Mouse (Mus musculus) right cerebral cortex, adult 18-20 months (tissue): ENCODE results near the gene Xkr8.
A peak's percentile ranks its signal among the peaks of the same experiment; 100 is the strongest.
"Not testable (repeated sequence)": the region's sequence is repeated elsewhere in the genome, so short reads cannot be mapped to it uniquely, and the experiment has no call there.

Experiments used
- DNase-seq: peaks from one replicate; pipeline ENCODE4 v3.0.0; 2022; ENCODE audit warnings: mixed read lengths

The Xkr8 gene

GRCm38 (mm10) chr4:132732148-132732684 lies at the start of gene Xkr8:
TSS of gene Xkr8 (minus strand) at chr4:132732546.
- peak; percentile 60 for DNase-seq

GRCm38 (mm10) chr4:132780288-132780687 lies 47.9 kb upstream of the Xkr8 start:
- DNase-seq, result no peak

GRCm38 (mm10) chr4:132778562-132779201 lies 46.3 kb upstream of the Xkr8 start:
- no peak for DNase-seq

- peak; percentile 71 for DNase-seq
Measured at GRCm38 (mm10) chr4:132776764-132777163, 44.4 kb upstream of the Xkr8 start.

- DNase-seq, result no peak
Measured at GRCm38 (mm10) chr4:132774905-132775304, 42.6 kb upstream of the Xkr8 start.

GRCm38 (mm10) chr4:132771776-132772175 lies 39.4 kb upstream of the Xkr8 start:
- DNase-seq, result no peak

- peak; percentile 99 for DNase-seq
Measured at GRCm38 (mm10) chr4:132767914-132768876, 35.8 kb upstream of the Xkr8 start, which contains the start of gene Rpa2. TSS of gene Rpa2 (plus strand) at chr4:132768332.

GRCm38 (mm10) chr4:132763125-132763524 lies 30.8 kb upstream of the Xkr8 start:
- not testable (repeated sequence) for DNase-seq

GRCm38 (mm10) chr4:132762602-132763001 lies 30.3 kb upstream of the Xkr8 start:
- DNase-seq, result no peak

- DNase-seq, result no peak
Measured at GRCm38 (mm10) chr4:132760296-132760695, 27.9 kb upstream of the Xkr8 start.

GRCm38 (mm10) chr4:132757633-132758351 lies 25.4 kb upstream of the Xkr8 start:
- DNase-seq, result peak; percentile 65

GRCm38 (mm10) chr4:132756974-132757373 lies 24.6 kb upstream of the Xkr8 start, which contains the start of gene Smpdl3b:
TSS of gene Smpdl3b (minus strand) at chr4:132757252.
- peak; percentile 83 for DNase-seq

GRCm38 (mm10) chr4:132752992-132753391 lies 20.6 kb upstream of the Xkr8 start:
- no peak for DNase-seq

- DNase-seq, result no peak
Measured at GRCm38 (mm10) chr4:132749258-132749982, 17.1 kb upstream of the Xkr8 start.

GRCm38 (mm10) chr4:132748778-132749177 lies 16.4 kb upstream of the Xkr8 start:
- no peak for DNase-seq

- DNase-seq, result no peak
Measured at GRCm38 (mm10) chr4:132747664-132748259, 15.4 kb upstream of the Xkr8 start.

GRCm38 (mm10) chr4:132746911-132747517 lies 14.7 kb upstream of the Xkr8 start:
- no peak for DNase-seq

- DNase-seq, result peak; percentile 57
Measured at GRCm38 (mm10) chr4:132743992-132744911, 11.9 kb upstream of the Xkr8 start.

GRCm38 (mm10) chr4:132741491-132741890 lies 9.1 kb upstream of the Xkr8 start:
- no peak for DNase-seq

- DNase-seq, result not testable (repeated sequence)
Measured at GRCm38 (mm10) chr4:132737154-132737553, 4.8 kb upstream of the Xkr8 start.
